Mouse (Mus musculus) right cerebral cortex, postnatal 36 days (tissue): ENCODE data around the gene Fbxo39.

Experiments used
- DNase-seq, 2 experiments: peaks; one replicate each; pipeline ENCODE4 v3.0.0; 2022; ENCODE audit warnings: low spot score in 2 of 2, mixed read lengths in 1 of 2

Gene Fbxo39

GRCm38 (mm10) chr11:72314151-72314895, at the start of gene Fbxo39:
TSS of gene Fbxo39 (plus strand) at chr11:72314444.
- DNase-seq = peak; percentile 49 to 62

DNA sequence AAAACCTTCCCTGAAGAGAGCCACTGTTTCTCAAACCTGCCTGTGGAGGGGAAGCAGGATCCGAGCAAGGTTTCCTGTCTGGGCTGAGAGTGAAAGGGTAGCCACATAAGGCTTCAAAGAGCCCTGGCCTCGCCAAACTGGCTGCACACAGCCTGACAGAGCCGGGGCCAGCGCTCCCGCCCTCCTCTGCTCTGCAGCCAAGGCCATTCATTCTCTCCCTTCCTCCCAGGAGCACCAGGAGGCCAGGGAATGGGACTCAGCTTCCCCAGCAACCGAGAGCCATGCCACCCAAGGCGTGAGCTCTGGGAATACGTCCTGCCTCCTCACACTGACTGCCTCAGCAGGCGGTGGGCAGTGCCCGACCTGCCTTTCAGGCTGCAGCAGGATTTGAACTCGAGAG, 48.8 kb upstream of the Fbxo39 start:
- DNase-seq = peak in 1 of 2 experiments; percentile 46

- peak; percentile 37 to 53 for DNase-seq
Observed at GRCm38 (mm10) chr11:72266207-72266959, 47.9 kb upstream of the Fbxo39 start.

DNA sequence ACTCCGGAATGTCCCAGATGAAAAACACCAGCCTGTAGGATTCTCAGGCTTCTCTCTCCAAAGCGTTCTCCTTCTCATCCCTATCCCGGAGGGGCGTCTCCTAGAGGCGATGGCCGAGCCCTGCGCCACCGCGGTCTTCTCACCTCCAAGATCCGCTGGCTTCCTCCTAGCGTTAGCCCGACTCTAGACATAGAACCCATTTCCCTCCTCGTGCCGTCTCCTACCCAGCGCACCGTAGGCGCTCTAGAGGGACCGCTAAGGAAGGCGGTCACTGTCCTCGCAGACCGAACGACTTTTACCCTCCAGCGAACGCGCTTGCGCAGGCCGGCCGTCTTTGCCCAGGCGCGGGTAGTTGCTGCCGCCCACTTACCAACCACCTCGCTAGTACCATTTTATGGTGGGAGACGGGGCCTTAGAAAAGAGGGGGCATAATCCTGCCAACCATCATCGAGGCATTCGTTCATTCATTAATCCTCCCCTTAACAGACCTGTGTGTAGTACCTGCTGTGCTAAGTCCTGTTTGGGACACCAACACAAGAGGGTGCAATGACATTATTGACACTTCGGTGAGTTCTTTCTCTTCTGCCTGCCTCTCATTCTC, 47.2 kb upstream of the Fbxo39 start, which contains the start of gene Slc13a5:
Slc13a5 (minus strand) TSS at position 263 of the 601 bp plus-strand sequence.
- DNase-seq = no peak

- no peak for DNase-seq
Observed at GRCm38 (mm10) chr11:72271761-72272160, 42.5 kb upstream of the Fbxo39 start.

- DNase-seq = no peak
Observed at GRCm38 (mm10) chr11:72273341-72273740, 40.9 kb upstream of the Fbxo39 start.

- DNase-seq = no peak
Observed at GRCm38 (mm10) chr11:72281143-72281851, 32.9 kb upstream of the Fbxo39 start.

GRCm38 (mm10) chr11:72281852-72282400, 32.3 kb upstream of the Fbxo39 start:
- no peak for DNase-seq

- DNase-seq = no peak
Observed at GRCm38 (mm10) chr11:72283486-72284224, 30.6 kb upstream of the Fbxo39 start.

DNA sequence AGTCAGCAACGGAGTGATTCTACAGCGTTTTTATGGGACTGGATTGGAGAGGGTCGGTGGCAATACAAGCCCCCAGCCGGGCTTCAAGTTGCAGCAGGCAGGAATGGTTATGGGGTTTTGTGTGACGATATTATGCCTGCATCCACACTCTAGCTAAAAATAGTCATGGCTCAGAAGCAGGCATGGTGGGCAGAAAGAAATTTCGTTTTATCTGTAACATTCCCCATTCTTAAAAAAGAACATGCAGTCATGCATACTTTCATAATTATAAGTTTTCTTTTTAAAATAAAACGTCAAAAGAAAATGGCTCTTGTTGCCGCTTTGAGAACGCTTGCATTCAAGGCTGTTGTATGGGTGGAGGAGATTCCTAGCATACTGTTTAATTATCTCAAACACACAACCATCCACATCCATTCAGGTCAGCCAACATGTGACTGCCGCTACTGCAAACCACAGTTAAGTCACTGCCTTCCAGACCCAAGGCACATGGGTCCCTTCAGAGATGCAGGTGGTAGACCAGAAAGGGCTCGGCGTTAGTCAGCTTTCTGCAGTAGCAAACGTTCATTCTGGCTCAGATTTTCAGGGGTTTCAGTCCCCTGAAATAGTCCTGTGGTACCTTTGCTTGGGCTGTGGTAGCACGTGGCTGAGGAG, 29.6 kb upstream of the Fbxo39 start:
- peak in 1 of 2 experiments; percentile 14 for DNase-seq

- no peak for DNase-seq
Observed at GRCm38 (mm10) chr11:72285971-72286480, 28.2 kb upstream of the Fbxo39 start.

- DNase-seq = no peak
Observed at GRCm38 (mm10) chr11:72286651-72287050, 27.6 kb upstream of the Fbxo39 start.

DNA sequence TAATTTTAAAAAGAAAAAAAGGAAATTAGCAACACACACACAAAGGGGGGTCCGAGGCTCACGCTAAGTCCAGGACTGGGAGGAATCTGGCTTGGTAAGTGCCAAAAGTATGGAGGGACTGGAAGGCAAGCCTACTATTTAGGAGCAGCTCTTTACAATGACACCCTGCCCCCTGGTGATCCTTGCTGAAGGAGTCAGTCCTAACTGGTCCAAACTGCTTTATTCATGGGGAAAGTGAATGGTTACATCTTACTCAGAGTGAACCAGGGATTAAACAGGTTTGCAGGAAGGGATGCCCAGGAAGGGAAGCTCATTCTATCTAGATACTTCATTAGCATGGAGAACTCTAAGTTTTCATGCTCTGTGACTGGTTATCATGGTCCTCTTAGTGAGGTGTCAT, 27.1 kb upstream of the Fbxo39 start:
- no peak for DNase-seq

GRCm38 (mm10) chr11:72287543-72287942, 26.7 kb upstream of the Fbxo39 start:
- DNase-seq = no peak

- no peak for DNase-seq
Observed at GRCm38 (mm10) chr11:72293116-72293515, 21.1 kb upstream of the Fbxo39 start.

- peak in 1 of 2 experiments; percentile 10 for DNase-seq
Observed at GRCm38 (mm10) chr11:72301334-72301733, 12.9 kb upstream of the Fbxo39 start, which contains the start of gene Xaf1. TSS of gene Xaf1 (plus strand) at chr11:72301629.

DNA sequence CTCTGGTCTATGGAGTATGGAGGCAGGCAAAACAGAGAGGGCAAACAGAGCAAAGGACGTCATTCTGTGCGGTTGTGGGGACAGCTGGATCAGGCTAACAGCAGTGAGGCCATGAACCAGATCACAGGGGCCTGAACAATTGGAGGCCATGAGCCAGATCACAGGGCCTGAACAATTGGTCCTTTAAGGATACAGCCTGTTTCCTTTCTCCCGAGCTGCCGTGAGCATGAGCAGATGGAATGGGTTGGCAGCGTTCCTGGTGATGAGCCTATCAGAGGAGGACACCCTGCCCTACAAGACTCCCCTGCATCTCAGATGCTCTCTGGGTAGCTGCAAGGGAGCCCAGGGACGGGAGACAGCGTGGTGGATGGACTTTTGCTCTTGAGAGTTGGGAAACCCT, 12.0 kb upstream of the Fbxo39 start:
- DNase-seq = peak; percentile 40 to 56

- peak in 1 of 2 experiments; percentile 36 for DNase-seq
Observed at GRCm38 (mm10) chr11:72307461-72307860, 6.8 kb upstream of the Fbxo39 start.

GRCm38 (mm10) chr11:72308982-72309381, 5.3 kb upstream of the Fbxo39 start:
- no peak for DNase-seq

DNA sequence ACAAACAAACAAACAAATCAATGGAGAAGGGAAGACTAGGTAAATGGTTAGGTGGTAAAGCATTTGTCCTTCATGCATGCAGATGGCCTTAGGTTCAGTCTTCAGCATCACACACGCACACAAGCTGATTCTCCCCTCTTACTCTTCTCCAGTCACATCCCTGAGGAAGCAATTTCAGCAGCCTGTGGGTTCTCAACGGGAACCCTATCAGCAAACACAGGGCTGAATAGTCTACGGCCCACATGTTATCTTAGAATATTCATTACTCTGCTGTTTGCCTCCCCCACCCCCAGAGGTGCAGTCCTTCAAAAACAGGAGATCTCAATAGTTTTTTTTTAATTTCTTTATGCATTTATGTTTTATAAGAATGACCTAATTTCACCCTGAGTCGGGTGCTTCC, 3.8 kb upstream of the Fbxo39 start:
- DNase-seq = no peak
